Comparison of ENCODE assay signal across 9 mouse cellular contexts in the genomic region with DNA sequence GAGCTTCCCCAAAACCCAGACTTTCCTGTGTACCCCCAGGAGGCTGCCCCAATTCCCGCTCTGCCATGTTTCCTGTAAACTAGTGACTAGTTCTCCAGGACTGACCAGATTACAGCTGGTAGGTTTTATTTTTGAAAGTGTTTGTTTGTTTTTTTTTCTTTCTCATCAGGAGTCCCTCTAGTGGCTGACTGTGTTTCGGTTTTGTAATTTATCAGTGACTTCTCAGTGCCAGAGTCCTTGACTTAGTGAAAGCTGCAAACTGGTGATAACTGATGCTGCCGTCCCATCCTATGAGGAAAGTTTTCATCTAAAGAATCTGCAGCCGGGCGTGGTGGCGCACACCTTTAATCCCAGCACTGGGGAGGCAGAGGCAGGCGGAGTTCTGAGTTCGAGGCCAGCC. TPM values are rescaled to one million over a fixed set of nuclear protein-coding genes. Genes with fewer than 3 reads are reported as not detected.
DNase-seq lines count a peak whose midpoint lies in the region; ATAC-seq and TF ChIP-seq lines count a peak whose summit lies in the region.
"Had no signal": no experiment of that assay in that cellular context is flagged by ENCODE, and none has a peak within 500 bp of the region (broad histone marks: within the 10 kb centered on the region; RNA-seq: fewer than 3 reads in every experiment).

No protein-coding gene starts in this region.

- H3K4me3 ChIP-seq in gastrocnemius, adult 2 months, result peak overlapping the region; percentile 1; the same call in 1 of the 2 replicates
- no peak overlapping the region for H3K4me3 ChIP-seq in spleen, adult 2 months (ENCODE audit: extremely low read depth, insufficient read depth, insufficient read length)
- H3K4me3 ChIP-seq in intestine, postnatal 0 days (ENCODE audit: low read depth, low read length), result no peak overlapping the region
- no peak overlapping the region for H3K4me3 ChIP-seq in stomach, postnatal 0 days (ENCODE audit: low read depth, low read length)
- H3K4me3 ChIP-seq: neural tube, embryonic 12.5 days had no signal

- 78% methylated on average over 8 of the region's 8 CpGs for WGBS in spleen, adult 2 months
- 73% methylated on average over 8 of the region's 8 CpGs for WGBS in intestine, postnatal 0 days
- 81% methylated on average over 8 of the region's 8 CpGs for WGBS in stomach, postnatal 0 days

- intact Hi-C loops in gastrocnemius, adult 2 months (cut with DNase I), result no loop called here

- peak overlapping the region; percentile 70 for H3K27ac ChIP-seq in gastrocnemius, adult 2 months
- H3K27ac ChIP-seq in spleen, adult 2 months (ENCODE audit: insufficient read depth, low read length), result peak overlapping the region; percentile 57; the same call in 1 of the 2 replicates
- H3K27ac ChIP-seq in intestine, postnatal 0 days (ENCODE audit: low read depth, low read length), result peak overlapping the region; percentile 82
- peak overlapping the region; percentile 84 for H3K27ac ChIP-seq in stomach, postnatal 0 days (replicated peaks)
- H3K27ac ChIP-seq: neural tube, embryonic 12.5 days had no signal

- ATAC-seq in intestine, postnatal 0 days, result peak; percentile 11; the same call in 1 of the 2 replicates
- no peak for ATAC-seq in stomach, postnatal 0 days (ENCODE audit: low FRiP score, low TSS enrichment)

- H3K36me3 ChIP-seq in spleen, adult 2 months (ENCODE audit: control insufficient read depth, insufficient read depth, low read length), result no peaks in the 10 kb centered on the region
- H3K36me3 ChIP-seq in intestine, postnatal 0 days (ENCODE audit: control insufficient read depth, insufficient read depth), result 0 out of 2 replicates have a peak, but pooled peaks cover 2% of the 10 kb centered on the region
- no peaks in the 10 kb centered on the region for H3K36me3 ChIP-seq in stomach, postnatal 0 days (ENCODE audit: control insufficient read depth, insufficient read depth, low read length)
- H3K36me3 ChIP-seq: neural tube, embryonic 12.5 days had no signal

- H3K9me3 ChIP-seq in intestine, postnatal 0 days (ENCODE audit: control insufficient read depth), result no peaks in the 10 kb centered on the region
- H3K9me3 ChIP-seq in stomach, postnatal 0 days (ENCODE audit: control insufficient read depth, low read length), result no peaks in the 10 kb centered on the region
- H3K9me3 ChIP-seq: neural tube, embryonic 12.5 days had no signal

- no peak overlapping the region for H3K9ac ChIP-seq in intestine, postnatal 0 days (ENCODE audit: low read depth, low read length)
- no peak overlapping the region for H3K9ac ChIP-seq in stomach, postnatal 0 days (ENCODE audit: low read length)
- H3K9ac ChIP-seq: neural tube, embryonic 12.5 days had no signal

- H3K4me1 ChIP-seq in spleen, adult 2 months (ENCODE audit: control insufficient read depth, insufficient read depth, insufficient read length), result peaks cover 3% of the 10 kb centered on the region; the same call in 1 of the 2 replicates
- 0 out of 2 replicates have a peak, but pooled peaks cover 2% of the 10 kb centered on the region for H3K4me1 ChIP-seq in intestine, postnatal 0 days (replicated peaks; ENCODE audit: control insufficient read depth, insufficient read depth, low read length)
- no peaks in the 10 kb centered on the region for H3K4me1 ChIP-seq in stomach, postnatal 0 days (replicated peaks; ENCODE audit: control insufficient read depth, insufficient read depth)

- H3K4me2 ChIP-seq in intestine, postnatal 0 days (replicated peaks; ENCODE audit: low read depth), result peak overlapping the region; percentile 52
- H3K4me2 ChIP-seq in stomach, postnatal 0 days (replicated peaks; ENCODE audit: low read depth), result peak overlapping the region; percentile 23; the same call in 1 of the 2 replicates

- no peak for DNase-seq in gastrocnemius, adult 2 months
- no peak for DNase-seq in gastrocnemius, postnatal 25 days
- DNase-seq in spleen, adult 2 months (ENCODE audit: low read depth in 1 of 2, low spot score in 2 of 2), result no peak
- DNase-seq in spleen, postnatal 14 days (ENCODE audit: low spot score in 2 of 2), result no peak
- DNase-seq in stomach, postnatal 0 days (ENCODE audit: low spot score), result no peak
- no peak for DNase-seq in layer of hippocampus, adult 11-12 months (ENCODE audit: low spot score)
- no peak for DNase-seq in kidney, adult 18-20 months

- peak; percentile 38 for TF ChIP-seq CTCF in gastrocnemius, adult 2 months (IDR thresholded peaks at IDR 0.05)
- TF ChIP-seq CTCF in spleen, adult 2 months (IDR thresholded peaks at IDR 0.05; ENCODE audit: extremely low read depth, insufficient read depth, insufficient read length, insufficient replicate concordance), result no peak
- peak; percentile 55 for TF ChIP-seq CTCF in intestine, postnatal 0 days (IDR thresholded peaks at IDR 0.05; ENCODE audit: low read depth)
- peak; percentile 59 for TF ChIP-seq CTCF in stomach, postnatal 0 days (IDR thresholded peaks at IDR 0.05; ENCODE audit: low read depth)

- TF ChIP-seq EP300 in stomach, postnatal 0 days (optimal IDR thresholded peaks at IDR 0.05), result no peak

- no peaks in the 10 kb centered on the region for H3K27me3 ChIP-seq in spleen, adult 2 months (ENCODE audit: control insufficient read depth, insufficient read depth, low read length)
- no peaks in the 10 kb centered on the region for H3K27me3 ChIP-seq in intestine, postnatal 0 days (replicated peaks; ENCODE audit: control insufficient read depth, insufficient read depth, low read length)
- H3K27me3 ChIP-seq in stomach, postnatal 0 days (ENCODE audit: control insufficient read depth, insufficient read depth, low read length), result no peaks in the 10 kb centered on the region
- H3K27me3 ChIP-seq: neural tube, embryonic 12.5 days had no signal

- no peak for TF ChIP-seq POLR2A in spleen, adult 2 months (IDR thresholded peaks at IDR 0.05; ENCODE audit: low read depth, low read length)

RNA-seq across cellular contexts. Expression of a gene that starts 54.8 kb away (rescaled TPM):
- total RNA-seq in gastrocnemius, adult 2 months (2021), result 1 to 10 TPM; 5.9 to 7.8 TPM
- total RNA-seq in gastrocnemius, postnatal 25 days (2021), result 1 to 10 TPM; 5.3 to 6.4 TPM
- 4.2 and 4.4 TPM in 2 replicates for polyA plus RNA-seq in spleen, adult 2 months (2012; rRNA removed)
- 6.4 and 7.8 TPM in 2 replicates for polyA plus RNA-seq in intestine, postnatal 0 days (2015; fragmentation: Nextera tagmentation; extraction: Ambion mirVana)
- polyA plus RNA-seq in stomach, postnatal 0 days (2015; fragmentation: Nextera tagmentation; extraction: Ambion mirVana), result 6.9 and 7.8 TPM in 2 replicates
